Mouse (Mus musculus): ENCODE measurements around the gene Asprv1.

Gene Asprv1

DNA sequence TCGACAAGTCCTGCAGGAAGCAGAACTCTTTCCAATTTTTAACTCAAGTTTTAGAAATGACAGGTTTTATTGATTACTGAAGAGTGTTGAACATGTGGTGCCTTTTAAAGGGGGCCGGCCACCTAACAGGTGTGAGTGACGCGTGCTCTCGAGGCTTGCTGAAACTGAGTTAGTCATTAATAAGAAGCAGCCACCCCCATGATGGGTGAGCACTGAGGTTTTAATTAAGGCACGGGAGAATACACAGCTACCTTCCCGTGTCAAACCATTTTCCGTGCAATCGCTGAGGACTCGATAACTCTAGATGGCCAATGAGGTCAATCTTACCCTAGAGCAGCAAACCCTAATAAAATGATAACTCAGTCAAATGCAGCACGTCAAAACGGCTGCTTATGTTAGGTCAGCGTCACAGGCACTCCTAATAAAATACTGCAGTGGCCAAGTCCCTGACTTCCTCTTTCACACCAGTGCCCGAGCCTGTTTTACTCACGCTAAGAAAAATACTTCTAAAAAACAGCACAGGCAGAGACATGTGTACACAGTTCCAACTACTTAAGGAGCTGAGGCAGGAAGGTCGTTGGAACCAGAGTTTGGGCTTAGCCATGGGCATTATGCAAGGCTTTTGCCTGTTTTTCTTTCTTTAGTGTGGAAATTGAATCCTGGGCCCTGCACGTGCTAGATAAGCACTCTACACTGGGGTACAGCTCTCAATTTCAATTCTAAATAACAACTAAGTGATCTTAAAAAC lies 37.8 kb downstream of the Asprv1 start:
- DNase-seq (ENCODE audit: low read depth), result no peak

GRCm38 (mm10) chr6:86667061-86667460 lies 39.1 kb downstream of the Asprv1 start:
- DNase-seq (ENCODE audit: low read depth), result peak; percentile 72

- no peak for DNase-seq (ENCODE audit: low read depth)
These were observed 40.7 kb downstream of the Asprv1 start, which contains the start of gene Mxd1 for GRCm38 (mm10) chr6:86668580-86669239. Gene Mxd1, minus strand, starts transcription at chr6:86669161.

DNA sequence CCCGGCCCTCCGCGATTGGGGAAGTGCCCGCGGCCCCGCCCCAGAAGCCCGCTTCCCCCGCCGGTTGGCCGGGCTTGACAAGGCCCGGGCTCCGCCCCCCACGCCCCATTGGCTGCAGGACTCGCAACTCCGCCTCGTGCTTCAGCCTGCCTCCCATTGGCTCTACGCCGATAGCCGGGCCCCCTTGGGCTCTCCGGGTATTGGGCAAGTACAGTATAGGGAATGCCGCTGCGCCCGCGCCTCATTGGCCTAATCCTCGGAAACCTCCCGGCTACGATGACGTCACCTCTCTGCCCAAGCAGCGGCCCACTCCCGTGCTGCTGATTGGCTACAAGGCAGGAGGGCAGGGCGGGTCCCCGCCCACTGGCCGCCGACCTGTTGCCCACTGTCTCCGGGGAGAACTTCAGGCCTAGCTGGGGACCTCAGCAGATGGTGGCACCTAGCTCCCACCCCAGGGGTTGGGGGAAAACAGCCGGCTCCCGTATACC lies 41.3 kb downstream of the Asprv1 start:
- DNase-seq (ENCODE audit: low read depth), result peak; percentile 99

GRCm38 (mm10) chr6:86670873-86671272 lies 42.9 kb downstream of the Asprv1 start:
- DNase-seq (ENCODE audit: low read depth), result peak; percentile 90

- DNase-seq (ENCODE audit: low read depth), result no peak
These were observed 50.4 kb downstream of the Asprv1 start for GRCm38 (mm10) chr6:86678341-86678740.

All from induced T-regulatory cell, adult 2 months (primary cell).